ENCODE assay signal across 8 mouse cellular contexts in genomic region chr3:115642846-115643260, GRCm38 (mm10).
A peak's percentile ranks its signal among the peaks of the same experiment; 100 is the strongest.
DNase-seq lines count a peak whose midpoint lies in the region; ATAC-seq lines count a peak whose summit lies in the region.

No protein-coding gene starts in this region.

- peak overlapping the region; percentile 56 for H3K4me2 ChIP-seq in intestine, embryonic 14.5 days (ENCODE audit: low read length)

- H3K4me3 ChIP-seq in intestine, embryonic 14.5 days (ENCODE audit: low read depth, low read length) = peak overlapping the region; percentile 42

- ATAC-seq in intestine, embryonic 14.5 days (replicated peaks; ENCODE audit: low FRiP score, low TSS enrichment, low read depth) = no peak

- H3K9me3 ChIP-seq in intestine, embryonic 14.5 days (ENCODE audit: control insufficient read depth, low read length) = no peaks in the 10 kb centered on the region

- peak overlapping the region; percentile 42; the same call in 1 of the 2 replicates for H3K9ac ChIP-seq in intestine, embryonic 14.5 days (ENCODE audit: low read length)

- peak overlapping the region; percentile 28; the same call in 1 of the 2 replicates for H3K27ac ChIP-seq in intestine, embryonic 14.5 days (ENCODE audit: low read depth)

- no peaks in the 10 kb centered on the region for H3K27me3 ChIP-seq in intestine, embryonic 14.5 days (replicated peaks; ENCODE audit: control insufficient read depth, insufficient read depth, low read length)

- H3K36me3 ChIP-seq in intestine, embryonic 14.5 days (ENCODE audit: control insufficient read depth, insufficient read depth, low read length) = no peaks in the 10 kb centered on the region

- H3K4me1 ChIP-seq in intestine, embryonic 14.5 days (replicated peaks; ENCODE audit: control insufficient read depth, insufficient read depth, low read length) = peaks cover 7% of the 10 kb centered on the region; the same call in 1 of the 2 replicates

- intact Hi-C loops in left cerebral cortex, postnatal 25 days (cut with DNase I) = loop anchor here (2.0 to 5.0 kb wide), 4 partner anchors 46 to 1991 kb away; no protein-coding TSS in a partner anchor

- peak; percentile 79 for DNase-seq in adrenal gland, adult 18-20 months (ENCODE audit: low spot score in 2 of 2)
- DNase-seq in embryo, embryonic 11 days = peak; percentile 83
- DNase-seq in gastrocnemius, postnatal 25 days = peak; percentile 56
- DNase-seq in intestine, embryonic 14.5 days (ENCODE audit: low spot score) = peak; percentile 89
- peak; percentile 84 to 89 for DNase-seq in left cerebral cortex, postnatal 25 days (ENCODE audit: low spot score in 2 of 2)
- DNase-seq in mesoderm, embryonic 11.5 days (ENCODE audit: low read depth, low spot score) = peak; percentile 83
- peak; percentile 63 to 71 for DNase-seq in right cerebral cortex, postnatal 36 days (ENCODE audit: low spot score in 2 of 2)
- peak; percentile 67 to 86 for DNase-seq in urinary bladder, postnatal 4 days (ENCODE audit: low spot score in 2 of 2)

- 9% methylated on average over 11 of the region's 11 CpGs for WGBS in intestine, embryonic 14.5 days
